Mouse (Mus musculus) testis, adult 2 months (tissue): ENCODE results near the gene Hal.
"Not testable (repeated sequence)": the region's sequence is repeated elsewhere in the genome, so short reads cannot be mapped to it uniquely, and the experiment has no call there.

Experiments
- CTCF ChIP-seq: fragments of 200-500 bp; IDR thresholded peaks from 2 replicates; pipeline ENCODE4 v1.5.1; 2012; ENCODE audit warnings: low read depth, mild to moderate bottlenecking, inconsistent platforms, low read length, moderate library complexity; ENCODE audit not compliant: control insufficient read depth, insufficient read depth, insufficient replicate concordance
- POLR2A ChIP-seq: fragments of 200-500 bp; IDR thresholded peaks from 2 replicates; pipeline ENCODE4 v1.6.1; 2012; ENCODE audit warnings: low read depth, mild to moderate bottlenecking, inconsistent platforms, low read length, moderate library complexity; ENCODE audit not compliant: control insufficient read depth

GRCm38 (mm10) chr10:93557971-93558370, 69.4 kb downstream of the Hal start:
- TF ChIP-seq CTCF, POLR2A: not testable (repeated sequence)
